Mouse (Mus musculus) heart, postnatal 25 days (tissue): ENCODE measurements at regions not wholly inside any gene's neighbourhood (a gene's known extent, or its start where the extent isn't known, plus 50 kb on each side); places are given as distances from the start of the nearest gene placed in this dataset.

ENCODE experiments used
- DNase-seq: peaks from one replicate; pipeline ENCODE4 v3.0.0; 2022; ENCODE audit warnings: low spot score
- intact Hi-C: fragments of 180-260 bp; cut with DNase I; formaldehyde crosslinking; loops from one replicate; pipeline ENCODE4 v1.15.1; 2025

- intact Hi-C loops, result no loop called here
- no peak for DNase-seq
Observed at GRCm38 (mm10) chr15:31976461-31976860, 200.6 kb upstream of the Tas2r119 start.

- DNase-seq, result no peak
- intact Hi-C loops, result no loop called here
Observed at GRCm38 (mm10) chr15:31977563-31977962, 199.5 kb upstream of the Tas2r119 start.

GRCm38 (mm10) chr15:31979961-31980360 is 197.1 kb upstream of the Tas2r119 start:
- no peak for DNase-seq
- intact Hi-C loops, result loop anchor here (10.0 kb wide), 1 partner anchor 305 kb away; no protein-coding TSS in a partner anchor

GRCm38 (mm10) chr15:31980791-31981190 is 196.3 kb upstream of the Tas2r119 start:
- intact Hi-C loops, result loop anchor here (10.0 kb wide), 1 partner anchor 306 kb away; no protein-coding TSS in a partner anchor
- DNase-seq, result no peak

GRCm38 (mm10) chr15:31987291-31987690 is 189.8 kb upstream of the Tas2r119 start:
- no peak for DNase-seq
- intact Hi-C loops, result loop anchor here (10.0 kb wide), 1 partner anchor 312 kb away; no protein-coding TSS in a partner anchor

- intact Hi-C loops, result loop anchor here (10.0 kb wide), 1 partner anchor 314 kb away; no protein-coding TSS in a partner anchor
- DNase-seq, result no peak
Observed at GRCm38 (mm10) chr15:31989093-31989492, 188.0 kb upstream of the Tas2r119 start.

GRCm38 (mm10) chr15:31989593-31990290 is 187.3 kb upstream of the Tas2r119 start:
- intact Hi-C loops, result loop anchor here (10.0 kb wide), 1 partner anchor 315 kb away; no protein-coding TSS in a partner anchor
- no peak for DNase-seq

- DNase-seq, result no peak
- intact Hi-C loops, result no loop called here
Observed at GRCm38 (mm10) chr15:31997996-31998395, 179.1 kb upstream of the Tas2r119 start.

GRCm38 (mm10) chr15:31999553-31999952 is 177.5 kb upstream of the Tas2r119 start:
- DNase-seq, result no peak
- intact Hi-C loops, result no loop called here

GRCm38 (mm10) chr15:32002950-32003422 is 174.1 kb upstream of the Tas2r119 start:
- DNase-seq, result peak; percentile 28
- intact Hi-C loops, result no loop called here

- intact Hi-C loops, result no loop called here
- DNase-seq, result no peak
Observed at GRCm38 (mm10) chr15:32003489-32003888, 173.6 kb upstream of the Tas2r119 start.

- no peak for DNase-seq
- intact Hi-C loops, result no loop called here
Observed at GRCm38 (mm10) chr15:32005986-32006385, 171.1 kb upstream of the Tas2r119 start.

GRCm38 (mm10) chr15:32009818-32010217 is 167.3 kb upstream of the Tas2r119 start:
- intact Hi-C loops, result loop anchor here (5.0 kb wide), 1 partner anchor 427 kb away; no protein-coding TSS in a partner anchor
- no peak for DNase-seq

- intact Hi-C loops, result loop anchor here (2.0 to 5.0 kb wide), 4 partner anchors 233 to 707 kb away; partner anchors contain the start of gene Sema5a
- no peak for DNase-seq
Observed at GRCm38 (mm10) chr15:32012044-32012443, 165.0 kb upstream of the Tas2r119 start.

GRCm38 (mm10) chr15:32012838-32013237 is 164.3 kb upstream of the Tas2r119 start:
- intact Hi-C loops, result loop anchor here (2.0 to 5.0 kb wide), 4 partner anchors 232 to 706 kb away; partner anchors contain the start of gene Sema5a
- no peak for DNase-seq

GRCm38 (mm10) chr15:32015169-32015568 is 161.9 kb upstream of the Tas2r119 start:
- intact Hi-C loops, result no loop called here

GRCm38 (mm10) chr15:32020323-32021008 is 156.6 kb upstream of the Tas2r119 start:
- intact Hi-C loops, result no loop called here

More at GRCm38 (mm10) chr15:32015169-32015568, 161.9 kb upstream of the Tas2r119 start:
- no peak for DNase-seq

GRCm38 (mm10) chr15:32021009-32021602 is 156.0 kb upstream of the Tas2r119 start:
- DNase-seq, result no peak
- intact Hi-C loops, result no loop called here

More at GRCm38 (mm10) chr15:32020323-32021008, 156.6 kb upstream of the Tas2r119 start:
- no peak for DNase-seq

GRCm38 (mm10) chr15:32034091-32034490 is 143.0 kb upstream of the Tas2r119 start:
- intact Hi-C loops, result no loop called here
- DNase-seq, result no peak

GRCm38 (mm10) chr15:32034790-32035189 is 142.3 kb upstream of the Tas2r119 start:
- intact Hi-C loops, result no loop called here
- no peak for DNase-seq
